Mouse (Mus musculus): Measurements from ENCODE around the gene Kcnj9.
A peak's percentile ranks its signal among the peaks of the same experiment; 100 is the strongest.

Kcnj9 gene

DNA sequence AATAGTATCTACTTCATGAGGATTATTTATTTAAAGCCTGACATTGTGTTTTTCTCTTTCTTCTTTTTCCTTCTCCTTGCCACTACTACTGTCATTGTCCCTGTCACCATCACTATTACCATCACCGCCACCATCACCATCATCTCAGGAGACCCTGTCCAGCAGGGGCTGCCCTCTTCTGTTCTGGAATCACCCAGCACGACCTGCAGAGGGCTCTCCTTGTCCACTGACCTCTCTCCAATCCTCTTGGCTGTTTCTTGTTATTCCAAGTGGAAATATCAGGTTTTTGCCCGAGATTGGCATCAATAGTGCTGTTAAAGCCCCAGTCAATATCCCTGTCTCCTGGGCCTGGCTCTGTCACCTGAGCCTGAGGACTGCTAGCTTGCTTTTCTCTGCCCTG is 4.4 kb upstream of the Kcnj9 start:
- DNase-seq (ENCODE audit: low spot score in 2 of 2): no peak

DNA sequence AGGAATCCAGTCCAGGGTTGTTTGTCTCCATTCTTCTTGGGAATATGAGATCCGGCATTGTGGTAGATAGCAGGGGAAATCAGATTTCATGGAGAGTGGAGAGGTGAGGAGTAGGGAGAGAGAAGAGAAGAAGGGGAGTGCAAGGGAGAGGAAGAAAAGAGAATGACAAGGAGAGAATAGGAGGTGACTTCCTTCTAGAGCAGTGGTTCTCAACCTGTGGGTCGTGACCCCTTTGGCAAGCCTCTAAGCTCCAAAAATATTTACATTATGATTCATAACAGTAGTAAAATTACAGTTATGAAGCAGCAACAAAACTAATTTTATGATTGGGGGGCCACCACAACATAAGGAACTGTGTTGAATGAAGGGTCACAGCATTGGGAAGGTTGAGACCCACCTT is 3.8 kb upstream of the Kcnj9 start:
- DNase-seq (ENCODE audit: low spot score in 2 of 2): no peak

DNA sequence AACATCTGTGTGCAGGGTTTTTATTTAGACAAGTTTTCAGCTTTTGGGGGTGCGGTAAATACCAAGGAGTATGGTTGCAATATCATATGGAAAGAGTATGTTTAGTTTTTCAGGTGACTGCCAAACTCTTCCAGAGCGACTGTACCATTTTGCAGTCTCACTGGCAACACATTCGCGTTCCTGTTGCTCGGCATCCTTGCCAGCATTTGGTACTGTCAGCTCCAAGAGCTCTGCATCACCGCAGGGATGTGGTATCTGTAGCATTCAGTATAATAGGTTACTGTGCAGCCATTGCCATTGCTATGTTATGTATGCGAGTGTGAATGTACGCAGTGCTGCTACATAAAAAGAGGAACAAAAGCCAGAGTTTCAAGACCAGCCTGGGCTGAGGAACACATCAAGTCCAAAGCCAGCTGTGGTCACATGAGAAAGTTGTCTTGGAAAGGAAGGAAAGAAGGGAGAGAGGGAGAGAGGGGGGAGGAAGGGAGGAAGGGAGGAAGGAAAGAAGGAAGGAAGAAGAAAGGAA is 2.4 kb upstream of the Kcnj9 start:
- DNase-seq (ENCODE audit: low spot score in 2 of 2): no peak

GRCm38 (mm10) chr1:172329616-172330015 is 498 bp upstream of the Kcnj9 start:
- no peak for DNase-seq (ENCODE audit: low spot score in 2 of 2)

DNA sequence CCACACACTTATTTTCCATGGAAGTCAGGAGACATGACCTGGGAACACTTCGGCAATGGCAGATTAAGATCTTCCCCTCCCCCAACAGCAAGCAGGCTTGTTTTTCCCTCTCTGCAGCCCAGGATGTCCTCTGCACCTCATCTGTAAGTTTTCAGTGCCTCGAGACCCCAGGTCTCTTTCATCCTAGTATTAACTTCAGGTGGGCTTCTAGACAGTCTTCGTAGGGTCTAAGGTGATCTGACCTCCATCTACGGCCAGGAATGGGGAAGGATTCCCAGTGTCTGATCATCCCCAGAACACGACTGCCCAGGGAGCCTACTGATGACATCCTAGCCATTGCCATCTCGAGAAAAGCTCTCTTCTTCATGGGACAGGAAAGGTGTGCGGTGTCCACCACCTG is 657 bp downstream of the Kcnj9 start:
- no peak for DNase-seq (ENCODE audit: low spot score in 2 of 2)

DNA sequence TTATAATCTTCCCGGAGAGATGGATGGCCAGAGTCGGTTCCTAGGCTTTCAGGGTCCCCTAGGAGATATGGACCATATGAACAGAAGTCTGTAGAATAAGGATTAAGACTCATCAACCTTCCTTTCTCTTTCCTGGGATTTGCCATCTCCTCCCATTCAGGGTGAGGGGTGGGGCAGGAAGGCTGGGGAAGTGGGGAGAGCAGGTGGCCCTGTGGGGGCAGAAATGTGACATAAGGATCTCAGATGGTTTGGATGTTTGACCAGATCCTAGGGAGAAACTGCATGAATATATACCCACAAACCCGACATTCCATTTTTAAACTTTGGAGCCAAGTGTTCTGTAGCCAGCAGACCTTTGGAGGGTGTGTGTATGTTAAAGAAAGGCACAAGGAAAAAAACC is 1.1 kb downstream of the Kcnj9 start:
- DNase-seq (ENCODE audit: low spot score in 2 of 2): no peak

DNA sequence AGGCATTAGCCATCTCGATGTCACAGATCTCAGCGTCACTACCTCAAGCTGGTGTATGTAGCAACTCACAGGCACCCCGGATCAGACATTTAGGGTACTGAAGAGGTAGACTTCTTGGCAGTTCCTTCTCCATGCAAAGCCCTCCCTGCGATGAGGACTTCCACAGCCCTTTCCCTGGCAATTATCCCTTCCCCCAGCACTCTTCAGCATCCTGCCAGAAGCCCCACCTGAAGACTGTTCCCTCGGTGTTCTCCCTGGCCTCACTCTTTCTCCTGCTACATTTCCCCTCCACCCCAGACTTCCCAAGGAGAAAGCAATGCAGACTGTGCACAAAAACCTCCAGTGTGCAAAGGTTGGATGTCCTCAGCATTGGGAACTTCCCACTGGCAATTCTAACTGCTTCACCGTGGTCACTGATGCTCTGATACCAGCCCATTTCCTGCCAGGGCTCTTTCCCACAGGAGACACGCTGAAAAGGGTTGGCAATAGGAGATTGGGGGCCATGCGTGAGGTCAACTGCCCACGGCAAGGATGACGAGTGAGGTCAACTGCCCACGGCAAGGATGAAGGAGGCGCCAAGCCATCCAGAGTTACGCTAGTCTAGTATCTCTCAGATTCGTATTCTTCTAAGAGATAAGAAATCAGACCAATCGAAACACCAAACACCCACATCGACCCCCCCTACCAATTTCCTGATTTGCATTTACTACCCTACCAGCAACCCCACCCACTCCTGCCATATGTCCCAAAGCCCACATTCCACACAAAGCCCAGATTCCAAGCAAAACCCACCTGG is 1.7 kb downstream of the Kcnj9 start:
- no peak for DNase-seq (ENCODE audit: low spot score in 2 of 2)

DNA sequence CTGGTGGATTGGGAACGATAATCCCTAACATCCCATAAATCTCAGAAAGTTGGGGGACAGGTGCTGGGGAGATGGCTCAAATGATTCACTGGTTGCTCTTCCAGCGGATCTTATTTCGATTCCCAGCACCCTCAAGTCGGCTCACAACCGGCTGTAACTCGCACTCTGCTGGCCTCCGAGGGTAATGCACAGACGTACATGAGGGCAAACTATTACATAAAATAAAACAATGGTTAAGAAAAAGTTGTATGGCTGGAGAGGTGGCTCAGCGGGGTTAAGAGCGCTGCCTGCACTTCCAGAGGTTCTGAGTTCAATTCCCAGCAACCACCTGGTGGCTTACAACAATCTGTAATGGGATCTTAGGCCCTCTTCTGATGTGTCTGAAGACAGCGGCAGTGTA is 2.4 kb downstream of the Kcnj9 start:
- DNase-seq (ENCODE audit: low spot score in 2 of 2): no peak

GRCm38 (mm10) chr1:172325680-172326535 is 3.2 kb downstream of the Kcnj9 start:
- DNase-seq (ENCODE audit: low spot score in 2 of 2): peak; percentile 56 to 75

DNA sequence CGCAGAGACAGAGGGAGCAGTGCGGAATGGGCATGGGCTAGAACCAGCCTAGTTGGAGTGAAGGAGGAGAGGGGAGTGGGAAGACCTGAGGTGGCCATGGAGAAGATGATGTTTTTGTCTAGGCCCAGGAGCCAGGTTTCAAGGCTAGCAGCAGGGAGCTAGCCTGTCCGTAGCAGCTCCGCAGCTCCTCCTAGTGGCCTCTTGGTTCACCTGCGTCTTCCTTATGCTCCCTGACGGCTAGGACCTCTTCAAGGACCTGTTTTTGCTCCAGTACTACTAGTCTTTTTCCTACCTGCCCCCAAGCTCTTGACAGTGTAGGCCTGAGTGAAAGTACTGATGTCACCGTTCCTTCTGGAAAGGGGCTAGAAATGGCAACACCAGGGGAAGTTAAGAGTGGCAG is 4.4 kb downstream of the Kcnj9 start:
- DNase-seq (ENCODE audit: low spot score in 2 of 2): peak; percentile 53 to 58

GRCm38 (mm10) chr1:172323801-172324359 is 5.2 kb downstream of the Kcnj9 start:
- no peak for DNase-seq (ENCODE audit: low spot score in 2 of 2)

DNA sequence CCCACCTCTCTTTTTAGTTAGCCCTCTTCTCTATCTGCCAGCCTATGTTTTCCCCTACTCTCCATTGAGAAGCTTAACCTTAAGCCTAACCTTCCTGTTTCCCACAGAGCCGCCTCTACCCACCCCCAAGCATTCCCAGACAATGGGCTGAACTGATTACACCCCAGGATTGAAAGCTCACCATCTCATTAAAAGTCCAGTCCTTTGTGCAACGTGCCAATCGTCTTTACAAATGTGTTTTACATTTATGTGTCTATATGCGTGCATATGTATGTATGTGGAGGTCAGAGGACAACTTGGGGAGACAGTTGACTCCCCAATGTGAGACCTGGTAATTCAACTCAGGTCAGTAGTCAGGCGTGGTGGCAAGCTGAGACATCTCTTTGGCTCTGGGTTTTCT is 5.8 kb downstream of the Kcnj9 start:
- no peak for DNase-seq (ENCODE audit: low spot score in 2 of 2)

DNA sequence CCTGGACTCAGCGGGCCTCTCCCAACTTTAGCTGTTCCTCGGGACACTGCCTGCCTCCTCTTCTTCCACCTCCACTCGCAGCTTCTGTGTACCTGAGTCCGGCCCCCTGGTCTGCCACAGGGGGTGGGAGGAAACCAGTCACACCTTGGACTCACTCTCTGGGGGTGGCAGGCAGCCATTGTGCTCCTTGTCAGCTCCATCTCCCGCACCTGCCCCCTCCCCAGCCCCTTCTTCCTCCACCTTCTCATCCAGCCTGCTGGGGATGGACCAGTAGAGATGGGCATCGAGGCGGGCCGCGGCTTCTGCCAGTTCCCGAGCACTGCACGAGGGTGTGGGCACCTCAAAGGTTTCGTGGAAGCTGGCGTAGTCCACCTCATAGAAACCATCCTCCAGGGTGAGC is 6.4 kb downstream of the Kcnj9 start:
- DNase-seq (ENCODE audit: low spot score in 2 of 2): no peak

DNA sequence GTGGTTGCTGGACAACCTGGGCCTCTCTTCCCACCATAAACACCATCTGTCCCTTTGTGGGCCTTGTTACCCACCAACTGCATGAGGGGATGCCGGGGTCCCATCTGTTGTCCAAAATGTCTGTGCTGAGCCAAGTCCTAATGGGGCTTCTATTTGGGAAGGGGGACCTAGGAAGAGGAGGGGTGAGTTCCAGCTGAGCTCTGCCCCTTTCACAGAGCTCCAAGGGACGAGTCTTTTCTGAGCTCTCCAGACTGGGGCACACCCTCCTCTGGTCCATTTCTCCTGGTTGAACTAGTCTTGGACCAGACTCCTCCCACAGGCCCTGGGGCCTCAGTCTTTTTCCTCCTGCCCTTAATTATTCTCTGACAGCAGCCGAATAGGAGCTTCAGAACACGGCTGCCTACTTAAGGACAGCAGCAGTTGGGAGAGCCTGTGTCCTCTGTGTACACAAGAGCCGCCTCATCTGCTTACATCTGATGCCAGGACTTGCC is 9.2 kb downstream of the Kcnj9 start:
- DNase-seq (ENCODE audit: low spot score in 2 of 2): no peak

- DNase-seq (ENCODE audit: low spot score in 2 of 2): no peak
Observed at GRCm38 (mm10) chr1:172319346-172319745, 9.8 kb downstream of the Kcnj9 start.

GRCm38 (mm10) chr1:172318424-172319035 is 10.6 kb downstream of the Kcnj9 start:
- no peak for DNase-seq (ENCODE audit: low spot score in 2 of 2)

DNA sequence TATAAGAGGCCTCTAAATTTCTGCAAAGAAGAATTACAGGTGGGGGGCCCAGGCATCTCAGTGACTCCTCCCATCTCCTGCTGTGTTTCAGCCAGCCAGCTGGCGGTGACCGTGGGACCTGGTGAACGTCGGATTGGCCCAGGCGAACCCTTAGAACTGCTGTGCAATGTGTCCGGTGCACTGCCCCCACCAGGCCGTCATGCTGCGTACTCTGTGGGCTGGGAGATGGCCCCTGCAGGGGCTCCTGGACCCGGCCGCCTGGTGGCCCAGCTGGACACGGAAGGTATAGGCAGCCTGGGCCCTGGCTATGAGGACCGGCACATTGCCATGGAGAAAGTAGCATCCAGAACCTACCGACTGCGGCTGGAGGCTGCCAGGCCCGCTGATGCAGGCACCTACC is 11.2 kb downstream of the Kcnj9 start:
- no peak for DNase-seq (ENCODE audit: low spot score in 2 of 2)

DNA sequence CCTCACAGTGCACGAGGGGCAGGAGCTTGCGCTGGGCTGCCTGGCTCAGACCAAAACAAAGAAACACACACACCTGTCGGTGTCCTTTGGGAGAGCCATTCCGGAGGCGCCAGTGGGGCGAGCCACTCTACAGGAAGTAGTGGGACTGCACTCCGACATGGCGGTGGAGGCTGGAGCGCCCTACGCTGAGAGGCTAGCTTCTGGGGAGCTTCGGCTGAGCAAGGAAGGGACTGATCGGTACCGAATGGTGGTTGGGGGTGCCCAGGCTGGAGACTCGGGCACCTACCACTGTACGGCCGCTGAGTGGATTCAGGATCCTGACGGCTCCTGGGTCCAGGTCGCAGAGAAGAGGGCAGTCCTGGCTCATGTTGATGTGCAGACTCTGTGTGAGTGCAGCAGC is 11.7 kb downstream of the Kcnj9 start:
- DNase-seq (ENCODE audit: low spot score in 2 of 2): no peak

- no peak for DNase-seq (ENCODE audit: low spot score in 2 of 2)
Observed at GRCm38 (mm10) chr1:172314911-172315310, 14.2 kb downstream of the Kcnj9 start.

DNA sequence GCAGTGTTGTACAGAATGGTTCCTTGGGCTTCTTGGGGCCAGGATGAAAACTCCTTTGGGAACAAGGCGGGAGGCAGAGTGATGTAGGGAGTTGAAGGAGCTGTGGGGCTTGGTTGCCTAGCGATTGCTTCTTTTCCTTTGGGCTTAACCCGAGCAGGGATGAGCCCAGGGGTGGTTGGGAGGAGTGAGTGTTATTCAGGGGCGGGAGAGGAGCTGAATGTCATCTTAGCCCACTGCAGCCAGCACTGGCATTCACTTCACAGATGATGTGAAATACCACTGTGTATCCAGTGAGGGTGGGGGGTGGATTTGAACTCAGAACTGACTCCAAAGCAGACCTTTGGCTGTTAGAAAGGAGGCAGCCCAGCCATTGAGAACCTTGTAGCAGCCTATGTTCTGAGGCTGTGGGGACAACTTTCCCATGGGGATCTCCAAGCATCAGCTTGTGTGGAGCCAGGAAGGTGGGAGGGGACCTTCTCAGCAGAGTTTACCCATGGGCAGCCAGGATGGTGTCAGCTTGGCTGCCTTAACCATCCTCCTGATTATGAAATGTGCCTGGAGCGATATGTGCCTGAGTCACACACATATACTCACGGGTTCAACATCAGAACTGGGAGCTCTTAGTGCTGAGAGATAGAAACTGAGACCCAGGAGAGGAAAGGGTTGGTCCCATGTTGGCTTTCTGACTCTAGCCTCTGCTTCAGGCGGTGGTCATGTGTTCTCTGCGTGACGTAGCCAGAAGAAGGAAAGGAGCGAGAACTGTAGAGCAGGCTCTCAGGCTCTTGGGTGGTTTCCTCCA is 15.3 kb downstream of the Kcnj9 start:
- DNase-seq (ENCODE audit: low spot score in 2 of 2): no peak

Measured in urinary bladder, adult 18-20 months (tissue).